Mouse (Mus musculus) intestine, embryonic 15.5 days (tissue): ENCODE measurements around the gene Col4a3bp. TPM values are rescaled to one million over a fixed set of nuclear protein-coding genes. Genes with fewer than 3 reads are reported as not detected.

Source experiments
- ATAC-seq: fragments of 200-750 bp; cut with Nextera tagmentation; 2 replicates; pipeline ENCODE4 v1.8.0; 2017; ENCODE audit warnings: moderate TSS enrichment, moderate library complexity
- H3K27ac ChIP-seq: fragments of 300-500 bp; sonication (generic); 2 replicates; pipeline ENCODE4 v1.5.1; 2015; ENCODE audit warnings: mild to moderate bottlenecking, inconsistent platforms
- H3K27me3 ChIP-seq: fragments of 300-500 bp; sonication (generic); replicated peaks from 2 replicates; pipeline ENCODE4 v1.6.1; 2015; ENCODE audit warnings: inconsistent platforms
- H3K36me3 ChIP-seq: fragments of 300-500 bp; sonication (generic); 2 replicates; pipeline ENCODE4 v1.6.1; 2015; ENCODE audit warnings: inconsistent platforms
- H3K4me1 ChIP-seq: fragments of 300-500 bp; sonication (generic); replicated peaks from 2 replicates; pipeline ENCODE4 v1.6.1; 2015; ENCODE audit warnings: inconsistent platforms
- H3K4me2 ChIP-seq: fragments of 300-500 bp; sonication (generic); replicated peaks from 2 replicates; pipeline ENCODE4 v1.6.1; 2015; ENCODE audit warnings: mild to moderate bottlenecking, inconsistent platforms
- H3K4me3 ChIP-seq: fragments of 300-500 bp; sonication (generic); replicated peaks from 2 replicates; pipeline ENCODE4 v1.5.1; 2015; ENCODE audit warnings: inconsistent platforms
- H3K9ac ChIP-seq: fragments of 300-500 bp; sonication (generic); 2 replicates; pipeline ENCODE4 v1.6.1; 2015; ENCODE audit warnings: inconsistent platforms
- H3K9me3 ChIP-seq: fragments of 300-500 bp; sonication (generic); 2 replicates; pipeline ENCODE4 v1.6.1; 2016; ENCODE audit warnings: inconsistent platforms
- WGBS: fragments of 180-500 bp; shearing (Covaris S2); methylation state at CpG from one replicate; pipeline ENCODE4 v1.1.7; 2015; 5-methylcytosine and 5-hydroxymethylcytosine counted together
- polyA plus RNA-seq: library from polyadenylated mRNA; unstranded; fragments of >200 nt; fragmentation: Nextera tagmentation; extraction: Ambion mirVana; gene quantifications from 2 replicates; pipeline ENCODE4 v1.2.1, GENCODE M21; 2015

Gene Col4a3bp
- 13.2 and 13.5 TPM in 2 replicates for polyA plus RNA-seq

- Histone ChIP-seq H3K4me1 (no peaks in the 10 kb centered on the region), H3K4me3 (peak within 1 kb of the TSS; percentile 97), H3K27ac (peak within 1 kb of the TSS; percentile 93), H3K36me3 (no peaks in the 10 kb centered on the region), H3K27me3 (no peaks in the 10 kb centered on the region), H3K9me3 (no peaks in the 10 kb centered on the region), H3K9ac (peak within 1 kb of the TSS; percentile 97), H3K4me2 (peak within 1 kb of the TSS; percentile 68)
- WGBS: under 1% methylated on average over 48 of the region's 50 CpGs
- ATAC-seq: peak; percentile 98
Observed at GRCm38 (mm10) chr13:96542081-96542889, at the start of gene Col4a3bp, which contains the start of gene Polk. Col4a3bp (plus strand) TSS chr13:96542618. Polk (minus strand) TSS chr13:96542579.

GRCm38 (mm10) chr13:96496630-96497029 is 45.8 kb upstream of the Col4a3bp start:
- H3K4me3 ChIP-seq: no peak overlapping the region
- H3K9ac ChIP-seq: no peak overlapping the region
- no peak overlapping the region for H3K27ac ChIP-seq
- no peaks in the 10 kb centered on the region for H3K9me3 ChIP-seq
- 0 out of 2 replicates have a peak, but pooled peaks cover 2% of the 10 kb centered on the region for H3K36me3 ChIP-seq
- 86% methylated on average over 8 of the region's 8 CpGs for WGBS
- no peak for ATAC-seq
- no peaks in the 10 kb centered on the region for H3K4me1 ChIP-seq
- H3K4me2 ChIP-seq: no peak overlapping the region
- no peaks in the 10 kb centered on the region for H3K27me3 ChIP-seq

GRCm38 (mm10) chr13:96499891-96500290 is 42.5 kb upstream of the Col4a3bp start:
- no peak for ATAC-seq
- 0 out of 2 replicates have a peak, but pooled peaks cover 2% of the 10 kb centered on the region for H3K36me3 ChIP-seq
- no peak overlapping the region for H3K27ac ChIP-seq
- no peaks in the 10 kb centered on the region for H3K4me1 ChIP-seq
- H3K9me3 ChIP-seq: no peaks in the 10 kb centered on the region
- no peaks in the 10 kb centered on the region for H3K27me3 ChIP-seq
- no peak overlapping the region for H3K9ac ChIP-seq
- 94% methylated on average over 2 of the region's 2 CpGs for WGBS
- no peak overlapping the region for H3K4me2 ChIP-seq
- H3K4me3 ChIP-seq: no peak overlapping the region

- 79% methylated on average over 4 of the region's 4 CpGs for WGBS
- H3K4me1 ChIP-seq: no peaks in the 10 kb centered on the region
- no peak overlapping the region for H3K4me2 ChIP-seq
- 0 out of 2 replicates have a peak, but pooled peaks cover 2% of the 10 kb centered on the region for H3K36me3 ChIP-seq
- H3K27ac ChIP-seq: no peak overlapping the region
- no peaks in the 10 kb centered on the region for H3K27me3 ChIP-seq
- ATAC-seq: no peak
- H3K4me3 ChIP-seq: no peak overlapping the region
- no peaks in the 10 kb centered on the region for H3K9me3 ChIP-seq
- no peak overlapping the region for H3K9ac ChIP-seq
Observed at GRCm38 (mm10) chr13:96505661-96506060, 36.8 kb upstream of the Col4a3bp start.

- Histone ChIP-seq H3K27me3 (no peaks in the 10 kb centered on the region), H3K4me2 (no peak overlapping the region), H3K9me3 (no peaks in the 10 kb centered on the region), H3K27ac (no peak overlapping the region), H3K9ac (no peak overlapping the region), H3K36me3 (no peaks in the 10 kb centered on the region), H3K4me3 (no peak overlapping the region), H3K4me1 (no peaks in the 10 kb centered on the region)
- WGBS: 71% methylated on average over 6 of the region's 6 CpGs
- no peak for ATAC-seq
Observed at GRCm38 (mm10) chr13:96506313-96506712, 36.1 kb upstream of the Col4a3bp start.

GRCm38 (mm10) chr13:96507541-96507940 is 34.9 kb upstream of the Col4a3bp start:
- H3K4me2 ChIP-seq: no peak overlapping the region
- no peaks in the 10 kb centered on the region for H3K27me3 ChIP-seq
- H3K9ac ChIP-seq: no peak overlapping the region
- no peak for ATAC-seq
- no peaks in the 10 kb centered on the region for H3K9me3 ChIP-seq
- no peak overlapping the region for H3K27ac ChIP-seq
- H3K4me1 ChIP-seq: no peaks in the 10 kb centered on the region
- no peak overlapping the region for H3K4me3 ChIP-seq
- H3K36me3 ChIP-seq: no peaks in the 10 kb centered on the region
- 73% methylated on average over 4 of the region's 4 CpGs for WGBS

GRCm38 (mm10) chr13:96510635-96511034 is 31.8 kb upstream of the Col4a3bp start:
- Histone ChIP-seq H3K9ac (no peak overlapping the region), H3K27me3 (no peaks in the 10 kb centered on the region), H3K9me3 (no peaks in the 10 kb centered on the region), H3K4me2 (no peak overlapping the region), H3K27ac (no peak overlapping the region), H3K4me3 (no peak overlapping the region), H3K4me1 (0 out of 2 replicates have a peak, but pooled peaks cover 3% of the 10 kb centered on the region), H3K36me3 (no peaks in the 10 kb centered on the region)
- 60% methylated on average over 13 of the region's 13 CpGs for WGBS
- ATAC-seq: peak; percentile 51; the same call in 1 of the 2 replicates

GRCm38 (mm10) chr13:96511262-96511661 is 31.2 kb upstream of the Col4a3bp start:
- ATAC-seq: no peak
- Histone ChIP-seq H3K4me3 (no peak overlapping the region), H3K27ac (no peak overlapping the region), H3K4me2 (no peak overlapping the region), H3K9me3 (no peaks in the 10 kb centered on the region), H3K4me1 (peaks cover 3% of the 10 kb centered on the region; the same call in 1 of the 2 replicates), H3K36me3 (no peaks in the 10 kb centered on the region), H3K27me3 (no peaks in the 10 kb centered on the region), H3K9ac (no peak overlapping the region)
- WGBS: 82% methylated on average over 1 of the region's 1 CpGs

- Histone ChIP-seq H3K4me1 (peaks cover 3% of the 10 kb centered on the region; the same call in 1 of the 2 replicates), H3K9me3 (no peaks in the 10 kb centered on the region), H3K27me3 (no peaks in the 10 kb centered on the region), H3K4me2 (no peak overlapping the region), H3K4me3 (no peak overlapping the region), H3K36me3 (no peaks in the 10 kb centered on the region), H3K9ac (no peak overlapping the region), H3K27ac (no peak overlapping the region)
- ATAC-seq: no peak
- 36% methylated on average over 5 of the region's 5 CpGs for WGBS
Observed at GRCm38 (mm10) chr13:96511893-96512292, 30.5 kb upstream of the Col4a3bp start.

GRCm38 (mm10) chr13:96514154-96514942 is 28.1 kb upstream of the Col4a3bp start:
- H3K4me2 ChIP-seq: no peak overlapping the region
- ATAC-seq: peak; percentile 53; the same call in 1 of the 2 replicates
- H3K9ac ChIP-seq: no peak overlapping the region
- H3K4me3 ChIP-seq: no peak overlapping the region
- H3K9me3 ChIP-seq: no peaks in the 10 kb centered on the region
- H3K27me3 ChIP-seq: no peaks in the 10 kb centered on the region
- H3K36me3 ChIP-seq: no peaks in the 10 kb centered on the region
- H3K4me1 ChIP-seq: peaks cover 3% of the 10 kb centered on the region; the same call in 1 of the 2 replicates
- 0 out of 2 replicates have a peak overlapping the region, but pooled peaks have one; percentile 33 for H3K27ac ChIP-seq
- WGBS: 54% methylated on average over 5 of the region's 5 CpGs

GRCm38 (mm10) chr13:96516249-96516648 is 26.2 kb upstream of the Col4a3bp start:
- H3K36me3 ChIP-seq: no peaks in the 10 kb centered on the region
- H3K4me3 ChIP-seq: no peak overlapping the region
- ATAC-seq: peak; percentile 31; the same call in 1 of the 2 replicates
- no peak overlapping the region for H3K4me2 ChIP-seq
- H3K9me3 ChIP-seq: no peaks in the 10 kb centered on the region
- H3K27ac ChIP-seq: no peak overlapping the region
- no peaks in the 10 kb centered on the region for H3K27me3 ChIP-seq
- WGBS: 93% methylated on average over 9 of the region's 9 CpGs
- peaks cover 3% of the 10 kb centered on the region; the same call in 1 of the 2 replicates for H3K4me1 ChIP-seq
- H3K9ac ChIP-seq: no peak overlapping the region

- H3K27me3 ChIP-seq: no peaks in the 10 kb centered on the region
- no peaks in the 10 kb centered on the region for H3K36me3 ChIP-seq
- peaks cover 3% of the 10 kb centered on the region; the same call in 1 of the 2 replicates for H3K4me1 ChIP-seq
- ATAC-seq: peak; percentile 43; the same call in 1 of the 2 replicates
- no peaks in the 10 kb centered on the region for H3K9me3 ChIP-seq
- H3K4me3 ChIP-seq: no peak overlapping the region
- H3K9ac ChIP-seq: no peak overlapping the region
- WGBS: 42% methylated on average over 2 of the region's 2 CpGs
- H3K4me2 ChIP-seq: no peak overlapping the region
- no peak overlapping the region for H3K27ac ChIP-seq
Observed at GRCm38 (mm10) chr13:96517335-96517734, 25.1 kb upstream of the Col4a3bp start.
